Mouse (Mus musculus) Patski (cell line): Measurements from ENCODE around the gene Gm8439. TPM values are rescaled to one million over a fixed set of nuclear protein-coding genes. Genes with fewer than 3 reads are reported as not detected.

Experiments
- ATAC-seq: fragments of 100-300 bp; one replicate; pipeline ENCODE4 v1.8.0; 2021
- CTCF ChIA-PET: fragments of 350-600 bp; sonication (Branson Sonifier 250); formaldehyde crosslinking; loops from one replicate; lab custom pipeline; 2022; ENCODE audit warnings: inconsistent platforms; lab: Charles Lee
- POLR2A ChIA-PET: fragments of 350-600 bp; sonication (Branson Sonifier 250); formaldehyde crosslinking; loops from one replicate; lab custom pipeline; 2022; ENCODE audit warnings: antibody characterized with exemption, inconsistent platforms; lab: Charles Lee
- DNase-seq: peaks from one replicate; pipeline ENCODE4 v3.0.0-alpha.2; 2011; ENCODE audit warnings: low read depth, low spot score
- H3K27me3 ChIP-seq: fragments of 371-371 bp; one replicate; pipeline ENCODE4 v1.5.1; 2021
- CTCF ChIP-seq: fragments of 100-300 bp; IDR thresholded peaks from one replicate; pipeline ENCODE4 v1.5.1; 2021
- in situ Hi-C: fragments of 300-500 bp; cut with MboI; formaldehyde crosslinking; loops from 3 replicates; pipeline ENCODE4 v1.11.1; 2018; ENCODE audit warnings: low pct_unique_long_range_greater_than_20kb, mixed read lengths
- polyA plus RNA-seq: library from polyadenylated mRNA; unstranded; gene quantifications from one replicate; pipeline ENCODE4 v1.2.3, GENCODE M21; 2021

The Gm8439 gene
- polyA plus RNA-seq, result not detected

GRCm38 (mm10) chr4:120588445-120588844, at the start of gene Gm8439:
Gene Gm8439, plus strand, starts transcription at chr4:120588745.
- in situ Hi-C loops, result no loop called here
- ATAC-seq (no peak), DNase-seq (no peak)
- no peak for TF ChIP-seq CTCF
- ChIA-PET CTCF (interaction anchor here (0.9 to 2.0 kb wide), 3 partner anchors 9 to 94 kb away, joined by 3 to 9 read pairs (median 3); no protein-coding TSS in a partner anchor), POLR2A (interaction anchor here (0.6 kb wide), 1 partner anchor 368 kb away, joined by 3 read pairs; no protein-coding TSS in a partner anchor)
- H3K27me3 ChIP-seq, result no peaks in the 10 kb centered on the region

DNA sequence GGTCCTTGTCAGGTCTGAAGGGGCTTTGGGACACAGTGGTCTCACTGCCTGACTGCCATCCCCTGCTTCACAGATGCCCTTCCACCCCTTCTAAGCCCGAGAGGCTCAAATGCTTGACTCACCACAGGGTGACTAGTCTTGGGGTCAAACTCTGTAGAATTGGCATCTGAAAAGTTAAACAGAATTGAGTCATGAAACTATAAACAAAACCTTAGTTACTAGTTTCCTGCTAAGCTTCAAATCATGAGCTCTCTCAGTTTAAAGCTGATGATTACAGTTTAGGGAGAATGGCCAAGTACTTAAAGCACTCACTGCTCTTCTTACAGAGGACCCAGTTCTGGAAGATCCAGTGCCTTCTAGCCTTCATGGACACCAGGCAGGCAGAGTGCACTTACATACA, 43.6 kb upstream of the Gm8439 start:
- CTCF ChIA-PET, result interaction anchor here (1.2 to 1.5 kb wide), 3 partner anchors 8 to 19 kb away, joined by 3 to 4 read pairs (median 3); no protein-coding TSS in a partner anchor
- H3K27me3 ChIP-seq, result no peaks in the 10 kb centered on the region
- in situ Hi-C loops, result no loop called here
- ATAC-seq (no peak), DNase-seq (no peak)
- TF ChIP-seq CTCF, result no peak
- POLR2A ChIA-PET, result no interaction called here

GRCm38 (mm10) chr4:120556592-120556991, 32.0 kb upstream of the Gm8439 start:
- in situ Hi-C loops, result no loop called here
- CTCF ChIA-PET, result interaction anchor here (1.2 kb wide), 1 partner anchor 49 kb away, joined by 3 read pairs; no protein-coding TSS in a partner anchor
- TF ChIP-seq CTCF, result no peak
- DNase-seq (no peak), ATAC-seq (no peak)
- no peaks in the 10 kb centered on the region for H3K27me3 ChIP-seq
- POLR2A ChIA-PET, result no interaction called here

- no peak for DNase-seq
- H3K27me3 ChIP-seq, result no peaks in the 10 kb centered on the region
- in situ Hi-C loops, result no loop called here
- POLR2A ChIA-PET, result no interaction called here
- ATAC-seq, result no peak
- no peak for TF ChIP-seq CTCF
- CTCF ChIA-PET, result interaction anchor here (1.8 kb wide), 1 partner anchor 13 kb away, joined by 4 read pairs; no protein-coding TSS in a partner anchor
Measured at GRCm38 (mm10) chr4:120565726-120566125, 22.8 kb upstream of the Gm8439 start.

GRCm38 (mm10) chr4:120568005-120568404, 20.5 kb upstream of the Gm8439 start:
- POLR2A ChIA-PET, result no interaction called here
- no peaks in the 10 kb centered on the region for H3K27me3 ChIP-seq
- no peak for TF ChIP-seq CTCF
- DNase-seq, result peak; percentile 58
- ATAC-seq, result peak; percentile 40
- in situ Hi-C loops, result no loop called here
- CTCF ChIA-PET, result no interaction called here

- H3K27me3 ChIP-seq, result no peaks in the 10 kb centered on the region
- no peak for ATAC-seq
- no peak for TF ChIP-seq CTCF
- CTCF ChIA-PET, result interaction anchor here (1.6 kb wide), 1 partner anchor 21 kb away, joined by 5 read pairs; no protein-coding TSS in a partner anchor
- POLR2A ChIA-PET, result interaction anchor here (0.6 to 1.2 kb wide), 6 partner anchors 69 to 331 kb away, joined by 3 to 6 read pairs (median 4); no protein-coding TSS in a partner anchor
- in situ Hi-C loops, result no loop called here
- no peak for DNase-seq
Measured at GRCm38 (mm10) chr4:120569025-120569424, 19.5 kb upstream of the Gm8439 start.

GRCm38 (mm10) chr4:120569486-120570437, 18.8 kb upstream of the Gm8439 start, which contains the start of gene Ctps:
Gene Ctps, minus strand, starts transcription at chr4:120570276.
- no peaks in the 10 kb centered on the region for H3K27me3 ChIP-seq
- DNase-seq (peak; percentile 62), ATAC-seq (peak; percentile 77)
- POLR2A ChIA-PET, result interaction anchor here (0.6 to 1.2 kb wide), 6 partner anchors 69 to 499 kb away, joined by 3 to 6 read pairs (median 4); no protein-coding TSS in a partner anchor
- TF ChIP-seq CTCF, result no peak
- in situ Hi-C loops, result no loop called here
- CTCF ChIA-PET, result interaction anchor here (1.6 kb wide), 1 partner anchor 20 kb away, joined by 5 read pairs; no protein-coding TSS in a partner anchor

DNA sequence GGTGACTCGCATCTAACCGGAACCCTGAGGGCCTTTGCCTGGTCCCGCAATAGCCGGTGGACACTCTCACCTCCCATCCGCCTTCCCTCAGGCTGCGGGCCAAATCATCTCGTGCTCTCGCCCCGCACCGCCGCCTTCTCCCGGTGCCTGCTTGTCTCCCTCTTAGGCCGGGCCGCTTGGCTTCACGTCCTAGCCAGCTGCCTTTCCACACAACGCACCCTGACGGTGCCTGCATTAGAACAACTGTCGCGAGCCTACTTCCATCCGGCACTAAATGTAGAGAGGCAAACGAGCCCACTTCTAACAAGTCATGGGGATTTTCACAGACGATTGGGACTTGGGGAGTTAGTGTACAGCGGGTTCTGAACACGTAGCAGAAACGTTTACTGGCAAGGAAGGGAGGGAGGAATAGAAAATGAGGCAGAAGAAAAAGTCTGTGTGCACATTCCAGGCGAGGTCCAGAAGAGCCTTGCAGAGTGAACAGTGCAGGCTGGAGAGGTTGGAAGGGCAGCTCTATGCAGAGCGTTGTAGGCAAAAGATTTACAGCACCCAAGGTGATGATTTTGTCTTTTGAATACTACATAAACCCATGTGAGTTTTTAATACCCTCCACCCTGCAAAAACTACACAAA, 18.0 kb upstream of the Gm8439 start:
- no peaks in the 10 kb centered on the region for H3K27me3 ChIP-seq
- DNase-seq (peak; percentile 28), ATAC-seq (peak; percentile 14)
- POLR2A ChIA-PET, result no interaction called here
- CTCF ChIA-PET, result no interaction called here
- in situ Hi-C loops, result no loop called here
- no peak for TF ChIP-seq CTCF

DNA sequence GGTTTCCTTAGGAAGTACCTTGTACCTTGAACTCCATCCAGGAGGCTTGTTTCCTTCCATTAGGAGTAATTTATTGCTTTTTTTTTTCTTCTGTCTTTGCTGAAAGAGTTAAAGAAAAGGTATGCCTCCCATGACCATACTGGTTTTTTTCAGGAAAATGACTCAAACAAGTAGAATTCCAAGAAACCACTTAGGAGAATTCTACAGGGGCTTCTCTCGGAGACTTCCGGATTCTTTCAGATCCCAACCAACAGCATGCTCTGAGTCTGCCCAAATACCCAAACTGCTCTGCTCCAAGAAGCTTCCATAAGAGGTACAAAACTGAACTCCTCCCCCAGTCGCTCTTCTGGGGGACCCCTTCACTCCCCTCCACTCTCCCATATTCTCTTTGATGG, 17.5 kb upstream of the Gm8439 start:
- POLR2A ChIA-PET, result interaction anchor here (0.9 kb wide), 1 partner anchor 27 kb away, joined by 3 read pairs; no protein-coding TSS in a partner anchor
- TF ChIP-seq CTCF, result no peak
- no peaks in the 10 kb centered on the region for H3K27me3 ChIP-seq
- CTCF ChIA-PET, result no interaction called here
- DNase-seq, result peak; percentile 63
- in situ Hi-C loops, result no loop called here
- ATAC-seq, result peak; percentile 33

- POLR2A ChIA-PET, result interaction anchor here (0.9 kb wide), 1 partner anchor 27 kb away, joined by 3 read pairs; no protein-coding TSS in a partner anchor
- DNase-seq (no peak), ATAC-seq (no peak)
- no peaks in the 10 kb centered on the region for H3K27me3 ChIP-seq
- CTCF ChIA-PET, result interaction anchor here (1.1 kb wide), 1 partner anchor 18 kb away, joined by 3 read pairs; no protein-coding TSS in a partner anchor
- TF ChIP-seq CTCF, result no peak
- in situ Hi-C loops, result no loop called here
Measured at GRCm38 (mm10) chr4:120571691-120572090, 16.9 kb upstream of the Gm8439 start.
